Mouse (Mus musculus) C2C12 (cell line): ENCODE data around the gene 1700028P14Rik. TPM values are rescaled to one million over a fixed set of nuclear protein-coding genes. Genes with fewer than 3 reads are reported as not detected.
A peak's percentile ranks its signal among the peaks of the same experiment; 100 is the strongest.

Source experiments
- H3K27me3 ChIP-seq: one replicate; pipeline ENCODE4 v1.6.1; 2011; ENCODE audit not compliant: control insufficient read depth, insufficient read depth, insufficient read length
- H3K36me3 ChIP-seq: one replicate; pipeline ENCODE4 v1.6.1; 2011; ENCODE audit not compliant: control insufficient read depth, insufficient read depth
- H3K4me3 ChIP-seq: one replicate; pipeline ENCODE4 v1.5.1; 2011; ENCODE audit warnings: mild to moderate bottlenecking, control low read depth; ENCODE audit not compliant: poor library complexity, insufficient read depth, severe bottlenecking
- H3K79me2 ChIP-seq: one replicate; pipeline ENCODE4 v1.6.1; 2011; ENCODE audit not compliant: control insufficient read depth, insufficient read depth
- H3K79me3 ChIP-seq: one replicate; pipeline ENCODE4 v1.6.1; 2011; ENCODE audit warnings: low read depth, control low read depth
- H3ac ChIP-seq: one replicate; pipeline ENCODE3; 2011; ENCODE audit warnings: low read depth; ENCODE audit not compliant: control insufficient read depth, insufficient read length
- CEBPB ChIP-seq: IDR thresholded peaks from one replicate; pipeline ENCODE4 v1.6.1; 2011; ENCODE audit warnings: low read depth, mild to moderate bottlenecking, control low read depth, moderate library complexity
- CTCF ChIP-seq: IDR thresholded peaks from one replicate; pipeline ENCODE4 v1.5.1; 2011; ENCODE audit not compliant: control insufficient read depth, insufficient read depth, insufficient read length
- FOSL1 ChIP-seq: IDR thresholded peaks from one replicate; pipeline ENCODE4 v1.8.0; 2011; ENCODE audit warnings: mild to moderate bottlenecking, low read length; ENCODE audit not compliant: poor library complexity, insufficient read depth, severe bottlenecking
- MAX ChIP-seq: IDR thresholded peaks from one replicate; pipeline ENCODE4 v1.6.1; 2011; ENCODE audit warnings: mild to moderate bottlenecking, control low read depth
- MYOD1 ChIP-seq: IDR thresholded peaks from one replicate; pipeline ENCODE4 v1.6.1; 2011; ENCODE audit warnings: low read depth; ENCODE audit not compliant: control insufficient read depth, insufficient read length
- MYOG ChIP-seq: IDR thresholded peaks from one replicate; pipeline ENCODE4 v1.6.1; 2011; ENCODE audit not compliant: control insufficient read depth, insufficient read length; ENCODE audit errors: extremely low read depth
- USF1 ChIP-seq: IDR thresholded peaks from one replicate; pipeline ENCODE4 v1.6.1; 2011; ENCODE audit warnings: low read depth, mild to moderate bottlenecking, control low read depth, moderate library complexity
- long read RNA-seq, 2 experiments: library from polyadenylated mRNA; unstranded; transcript quantifications; one replicate each; pipeline ENCODE4 v2.0.0; 2019 to 2020
- polyA plus RNA-seq: library from polyadenylated mRNA; unstranded; fragments of >200 nt; fragmentation: generic; extraction: Trizol; gene quantifications from one replicate; pipeline ENCODE4 v1.2.1, GENCODE M21; 2012; ENCODE audit warnings: missing spikeins

Gene 1700028P14Rik
- polyA plus RNA-seq: not detected
- long read RNA-seq, experiment 1: 0 reads
- long read RNA-seq, experiment 2: 0 reads

DNA sequence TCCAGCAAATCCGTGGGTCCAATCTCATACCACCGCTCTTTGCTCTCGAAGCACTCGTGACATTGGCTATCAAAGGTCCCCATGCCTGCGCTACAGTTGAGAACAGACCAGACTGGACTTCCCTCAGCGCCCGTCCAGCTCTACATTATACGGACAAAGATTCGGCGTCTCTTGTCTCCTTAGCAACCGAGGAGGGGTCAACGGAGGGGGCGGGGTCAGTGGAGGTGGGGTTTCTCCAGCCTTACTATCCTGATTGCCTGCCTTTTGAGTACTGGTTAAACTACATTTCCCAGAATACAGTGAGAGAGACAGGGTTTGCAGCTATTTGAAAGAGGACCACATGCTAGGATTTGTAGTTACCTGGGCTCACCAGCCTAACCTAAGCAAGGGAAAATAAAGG, at the start of gene 1700028P14Rik:
1700028P14Rik (minus strand) TSS at position 169 of the 400 bp plus-strand sequence.
- TF ChIP-seq CEBPB: no peak
- TF ChIP-seq MAX: no peak
- no peak for TF ChIP-seq CTCF
- no peak for TF ChIP-seq FOSL1
- TF ChIP-seq USF1: no peak
- no peak for TF ChIP-seq MYOD1
- TF ChIP-seq MYOG: no peak
- Histone ChIP-seq H3K27me3 (no peaks in the 10 kb centered on the region), H3K4me3 (no peak within 1 kb of the TSS), H3K79me2 (no peaks in the 10 kb centered on the region), H3ac (no peak within 1 kb of the TSS), H3K79me3 (no peaks in the 10 kb centered on the region), H3K36me3 (no peaks in the 10 kb centered on the region)

DNA sequence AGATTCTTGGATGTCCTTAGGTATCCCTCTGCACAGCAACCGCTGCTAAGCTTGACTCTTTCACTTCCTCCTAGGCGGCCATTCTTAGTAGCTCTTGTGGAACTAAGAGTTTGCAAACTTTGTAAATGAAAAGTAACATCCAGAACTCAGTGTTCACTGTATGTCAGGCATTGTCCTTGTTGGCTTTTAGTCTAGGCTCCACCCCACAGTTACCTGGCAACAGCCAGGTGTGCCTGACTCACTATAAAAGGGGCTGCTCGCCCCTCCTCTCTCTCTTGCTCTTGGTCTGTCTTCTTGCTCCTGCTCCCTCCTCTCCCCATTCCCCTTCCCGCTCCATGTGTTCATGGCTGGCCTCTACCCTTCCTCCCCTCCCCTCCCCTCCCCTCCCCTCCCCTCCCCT, 46.5 kb upstream of the 1700028P14Rik start:
- Histone ChIP-seq H3K79me3 (peaks cover 6% of the 10 kb centered on the region), H3K4me3 (no peak overlapping the region), H3ac (no peak overlapping the region), H3K27me3 (no peaks in the 10 kb centered on the region), H3K36me3 (peaks cover 26% of the 10 kb centered on the region), H3K79me2 (peaks cover 14% of the 10 kb centered on the region)
- no peak for TF ChIP-seq MAX
- no peak for TF ChIP-seq MYOD1
- no peak for TF ChIP-seq MYOG
- TF ChIP-seq USF1: no peak
- TF ChIP-seq CTCF: no peak
- no peak for TF ChIP-seq FOSL1
- TF ChIP-seq CEBPB: no peak

GRCm38 (mm10) chr19:23698366-23698765, 45.8 kb upstream of the 1700028P14Rik start:
- Histone ChIP-seq H3ac (no peak overlapping the region), H3K79me3 (peaks cover 8% of the 10 kb centered on the region), H3K79me2 (peaks cover 21% of the 10 kb centered on the region), H3K4me3 (no peak overlapping the region), H3K27me3 (no peaks in the 10 kb centered on the region), H3K36me3 (peaks cover 26% of the 10 kb centered on the region)
- TF ChIP-seq FOSL1: no peak
- TF ChIP-seq MYOG: no peak
- TF ChIP-seq CEBPB: no peak
- no peak for TF ChIP-seq MYOD1
- no peak for TF ChIP-seq USF1
- TF ChIP-seq MAX: no peak
- no peak for TF ChIP-seq CTCF

- H3K79me2 ChIP-seq: peaks cover 24% of the 10 kb centered on the region
- H3K27me3 ChIP-seq: no peaks in the 10 kb centered on the region
- TF ChIP-seq MYOG (no peak), MAX (no peak), FOSL1 (no peak), MYOD1 (no peak), USF1 (no peak), CTCF (no peak), CEBPB (no peak)
- peaks cover 26% of the 10 kb centered on the region for H3K36me3 ChIP-seq
- peaks cover 12% of the 10 kb centered on the region for H3K79me3 ChIP-seq
- H3K4me3 ChIP-seq: no peak overlapping the region
- H3ac ChIP-seq: no peak overlapping the region
Measured at GRCm38 (mm10) chr19:23697861-23698260, 45.2 kb upstream of the 1700028P14Rik start.

DNA sequence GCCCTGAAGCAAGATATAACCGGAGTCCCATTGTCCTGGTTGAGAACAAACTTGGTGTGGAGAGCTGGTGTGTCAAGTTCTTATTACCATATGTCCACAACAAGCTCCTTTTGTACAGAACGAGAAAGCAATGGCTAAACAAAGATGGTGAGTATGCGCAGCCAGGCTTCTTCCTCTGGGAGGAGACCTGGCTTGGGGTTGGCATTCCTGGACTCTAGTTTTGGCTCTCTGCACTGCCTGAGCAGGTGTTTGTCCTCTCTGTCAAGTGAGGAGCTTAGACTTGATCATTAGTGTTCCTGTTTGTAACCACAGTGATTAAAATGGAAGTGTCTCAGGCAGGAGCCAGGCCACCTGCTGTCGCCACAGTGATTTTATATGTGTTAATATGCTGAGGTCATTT, 41.7 kb upstream of the 1700028P14Rik start:
- no peak overlapping the region for H3ac ChIP-seq
- H3K27me3 ChIP-seq: no peaks in the 10 kb centered on the region
- peaks cover 16% of the 10 kb centered on the region for H3K36me3 ChIP-seq
- TF ChIP-seq CTCF: no peak
- no peak for TF ChIP-seq MAX
- TF ChIP-seq FOSL1: no peak
- TF ChIP-seq MYOG: no peak
- TF ChIP-seq USF1: no peak
- TF ChIP-seq MYOD1: no peak
- TF ChIP-seq CEBPB: no peak
- peaks cover 47% of the 10 kb centered on the region for H3K79me2 ChIP-seq
- H3K4me3 ChIP-seq: no peak overlapping the region
- H3K79me3 ChIP-seq: peaks cover 35% of the 10 kb centered on the region

GRCm38 (mm10) chr19:23688421-23688946, 35.9 kb upstream of the 1700028P14Rik start:
- TF ChIP-seq MAX (no peak), FOSL1 (no peak), MYOG (no peak), MYOD1 (no peak), USF1 (no peak), CEBPB (no peak), CTCF (no peak)
- Histone ChIP-seq H3ac (peak overlapping the region; percentile 12), H3K4me3 (peak overlapping the region; percentile 69), H3K79me2 (peaks cover 60% of the 10 kb centered on the region), H3K36me3 (no peaks in the 10 kb centered on the region), H3K79me3 (peaks cover 42% of the 10 kb centered on the region), H3K27me3 (no peaks in the 10 kb centered on the region)
